Mouse (Mus musculus) liver, embryonic 15.5 days (tissue): ENCODE measurements at regions not wholly inside any gene's neighbourhood (a gene's known extent, or its start where the extent isn't known, plus 50 kb on each side); places are given as distances from the start of the nearest gene placed in this dataset.

Source experiments
- ATAC-seq: fragments of 200-750 bp; cut with Nextera tagmentation; 2 replicates; pipeline ENCODE4 v1.8.0; 2017; ENCODE audit warnings: moderate number of reproducible peaks, mild to moderate bottlenecking, moderate library complexity; ENCODE audit not compliant: insufficient read depth
- H3K27ac ChIP-seq: fragments of 300-500 bp; sonication (generic); replicated peaks from 2 replicates; pipeline ENCODE4 v1.5.1; 2015; ENCODE audit warnings: mild to moderate bottlenecking, inconsistent platforms
- H3K27me3 ChIP-seq: fragments of 300-500 bp; sonication (generic); 2 replicates; pipeline ENCODE4 v1.6.1; 2015; ENCODE audit warnings: mild to moderate bottlenecking, inconsistent platforms
- H3K36me3 ChIP-seq: fragments of 300-500 bp; sonication (generic); replicated peaks from 2 replicates; pipeline ENCODE4 v1.6.1; 2015; ENCODE audit warnings: moderate library complexity, mild to moderate bottlenecking, inconsistent platforms
- H3K4me1 ChIP-seq: fragments of 300-500 bp; sonication (generic); replicated peaks from 2 replicates; pipeline ENCODE4 v1.6.1; 2015; ENCODE audit warnings: inconsistent platforms
- H3K4me2 ChIP-seq: fragments of 300-500 bp; sonication (generic); 2 replicates; pipeline ENCODE4 v1.6.1; 2015; ENCODE audit warnings: moderate library complexity, mild to moderate bottlenecking, inconsistent platforms
- H3K4me3 ChIP-seq: fragments of 300-500 bp; sonication (generic); replicated peaks from 2 replicates; pipeline ENCODE4 v1.5.1; 2015; ENCODE audit warnings: mild to moderate bottlenecking, inconsistent platforms
- H3K9ac ChIP-seq: fragments of 300-500 bp; sonication (generic); 2 replicates; pipeline ENCODE4 v1.6.1; 2015; ENCODE audit warnings: moderate library complexity, mild to moderate bottlenecking, inconsistent platforms
- H3K9me3 ChIP-seq: fragments of 300-500 bp; sonication (generic); replicated peaks from 2 replicates; pipeline ENCODE4 v1.6.1; 2016; ENCODE audit warnings: inconsistent platforms
- WGBS: fragments of 180-500 bp; shearing (Covaris S2); methylation state at CpG from one replicate; pipeline ENCODE4 v1.1.7; 2015; ENCODE audit warnings: mixed read lengths; ENCODE audit not compliant: insufficient replicate concordance; 5-methylcytosine and 5-hydroxymethylcytosine counted together

- Histone ChIP-seq H3K9ac (no peak overlapping the region), H3K4me3 (no peak overlapping the region), H3K4me1 (no peaks in the 10 kb centered on the region), H3K9me3 (no peaks in the 10 kb centered on the region), H3K4me2 (no peak overlapping the region), H3K27ac (no peak overlapping the region), H3K36me3 (no peaks in the 10 kb centered on the region), H3K27me3 (no peaks in the 10 kb centered on the region)
- no peak for ATAC-seq
- WGBS: 75% methylated on average over 2 of the region's 2 CpGs
Measured at GRCm38 (mm10) chr11:32976572-32976971, 152.2 kb upstream of the Smim23 start.

DNA sequence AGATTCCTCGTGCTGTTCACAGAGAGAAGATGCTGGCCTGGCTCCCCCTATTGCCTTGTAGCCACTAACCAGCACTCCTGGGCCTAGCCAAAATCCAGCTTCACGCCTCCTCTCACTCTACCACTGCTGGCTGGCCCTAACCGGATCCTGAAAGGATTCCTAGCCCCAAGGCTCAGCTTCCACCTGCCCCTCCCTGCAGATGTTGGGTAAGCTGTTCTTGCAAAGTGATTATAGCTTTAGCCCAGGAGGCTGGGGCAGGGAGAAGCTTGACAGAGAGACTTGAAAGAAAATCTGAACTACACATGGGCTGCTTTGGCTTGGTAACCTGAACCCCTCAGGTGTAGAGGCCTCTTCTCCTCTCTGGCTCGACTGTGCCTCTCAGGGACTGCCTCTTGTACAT is 149.0 kb upstream of the Smim23 start:
- H3K9me3 ChIP-seq: no peaks in the 10 kb centered on the region
- no peak overlapping the region for H3K4me3 ChIP-seq
- ATAC-seq: no peak
- no peak overlapping the region for H3K4me2 ChIP-seq
- 42% methylated on average over 4 of the region's 4 CpGs for WGBS
- H3K27ac ChIP-seq: no peak overlapping the region
- no peaks in the 10 kb centered on the region for H3K36me3 ChIP-seq
- no peaks in the 10 kb centered on the region for H3K27me3 ChIP-seq
- H3K9ac ChIP-seq: no peak overlapping the region
- H3K4me1 ChIP-seq: no peaks in the 10 kb centered on the region

GRCm38 (mm10) chr11:32965418-32965817 is 141.0 kb upstream of the Smim23 start:
- WGBS: 62% methylated on average over 2 of the region's 2 CpGs

GRCm38 (mm10) chr11:32963625-32964293 is 139.4 kb upstream of the Smim23 start:
- 60% methylated on average over 6 of the region's 6 CpGs for WGBS
- no peaks in the 10 kb centered on the region for H3K36me3 ChIP-seq
- H3K27me3 ChIP-seq: no peaks in the 10 kb centered on the region
- no peaks in the 10 kb centered on the region for H3K9me3 ChIP-seq
- no peak for ATAC-seq
- no peak overlapping the region for H3K9ac ChIP-seq
- H3K27ac ChIP-seq: no peak overlapping the region
- no peak overlapping the region for H3K4me2 ChIP-seq
- H3K4me3 ChIP-seq: no peak overlapping the region
- no peaks in the 10 kb centered on the region for H3K4me1 ChIP-seq

More at GRCm38 (mm10) chr11:32965418-32965817, 141.0 kb upstream of the Smim23 start:
- Histone ChIP-seq H3K27ac (no peak overlapping the region), H3K4me3 (no peak overlapping the region), H3K36me3 (no peaks in the 10 kb centered on the region), H3K4me2 (no peak overlapping the region), H3K27me3 (no peaks in the 10 kb centered on the region), H3K4me1 (no peaks in the 10 kb centered on the region), H3K9ac (no peak overlapping the region), H3K9me3 (no peaks in the 10 kb centered on the region)
- ATAC-seq: no peak

DNA sequence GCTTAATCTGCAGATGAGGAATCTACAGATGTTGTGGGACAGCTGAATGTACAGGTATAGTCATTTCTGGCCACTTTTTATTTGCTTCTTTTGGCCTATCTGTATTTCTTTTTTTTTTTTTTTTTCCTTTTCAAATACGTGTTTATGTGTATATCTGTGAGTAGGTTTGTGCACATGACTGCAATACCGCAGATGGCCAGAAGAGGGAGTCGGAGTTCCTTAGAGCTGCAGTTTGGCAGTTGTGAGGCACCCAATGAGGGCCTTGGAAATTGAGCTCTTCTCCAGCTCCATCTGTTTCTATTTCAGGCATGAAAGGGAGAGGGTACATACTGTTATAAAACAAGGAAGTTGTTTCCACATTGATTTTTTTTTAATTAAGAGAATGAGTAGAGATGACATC is 137.2 kb upstream of the Smim23 start:
- H3K36me3 ChIP-seq: no peaks in the 10 kb centered on the region
- H3K4me3 ChIP-seq: no peak overlapping the region
- H3K4me1 ChIP-seq: no peaks in the 10 kb centered on the region
- no peak overlapping the region for H3K4me2 ChIP-seq
- H3K9ac ChIP-seq: no peak overlapping the region
- WGBS: 57% methylated on average over 3 of the region's 3 CpGs
- no peaks in the 10 kb centered on the region for H3K9me3 ChIP-seq
- no peak overlapping the region for H3K27ac ChIP-seq
- ATAC-seq: no peak
- H3K27me3 ChIP-seq: no peaks in the 10 kb centered on the region

DNA sequence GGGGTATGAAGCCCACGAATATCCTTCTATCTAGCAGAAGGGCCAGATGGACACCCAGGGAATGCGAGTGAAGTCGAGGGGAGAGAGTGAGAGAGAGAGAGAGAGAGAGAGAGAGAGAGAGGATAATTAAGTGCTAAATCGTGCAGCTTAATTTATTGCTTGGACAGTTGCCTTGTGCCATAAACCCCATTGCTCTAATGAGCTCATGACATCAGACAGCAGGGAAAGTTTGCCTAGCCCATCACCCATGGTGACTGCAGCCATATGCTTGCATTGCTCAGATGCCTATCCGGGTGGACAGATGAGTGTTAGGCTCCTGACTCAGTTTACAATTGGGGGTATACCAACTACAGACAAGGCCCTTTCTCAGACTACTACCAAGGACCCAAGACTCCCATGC is 134.6 kb upstream of the Smim23 start:
- Histone ChIP-seq H3K9me3 (no peaks in the 10 kb centered on the region), H3K4me2 (no peak overlapping the region), H3K4me1 (no peaks in the 10 kb centered on the region), H3K27ac (no peak overlapping the region), H3K36me3 (no peaks in the 10 kb centered on the region), H3K4me3 (no peak overlapping the region), H3K9ac (no peak overlapping the region), H3K27me3 (no peaks in the 10 kb centered on the region)
- 53% methylated on average over 5 of the region's 5 CpGs for WGBS
- no peak for ATAC-seq

GRCm38 (mm10) chr11:32956993-32957392 is 132.6 kb upstream of the Smim23 start:
- ATAC-seq: no peak
- no peak overlapping the region for H3K27ac ChIP-seq
- H3K4me3 ChIP-seq: no peak overlapping the region
- H3K4me1 ChIP-seq: no peaks in the 10 kb centered on the region
- H3K9ac ChIP-seq: no peak overlapping the region
- 33% methylated on average over 7 of the region's 7 CpGs for WGBS
- H3K4me2 ChIP-seq: no peak overlapping the region
- H3K27me3 ChIP-seq: no peaks in the 10 kb centered on the region
- no peaks in the 10 kb centered on the region for H3K9me3 ChIP-seq
- H3K36me3 ChIP-seq: no peaks in the 10 kb centered on the region

- no peak overlapping the region for H3K27ac ChIP-seq
- no peak for ATAC-seq
- no peak overlapping the region for H3K9ac ChIP-seq
- no peaks in the 10 kb centered on the region for H3K27me3 ChIP-seq
- no peaks in the 10 kb centered on the region for H3K4me1 ChIP-seq
- no peaks in the 10 kb centered on the region for H3K36me3 ChIP-seq
- H3K4me3 ChIP-seq: no peak overlapping the region
- no peaks in the 10 kb centered on the region for H3K9me3 ChIP-seq
- no peak overlapping the region for H3K4me2 ChIP-seq
Measured at GRCm38 (mm10) chr11:32952271-32952670, 127.9 kb upstream of the Smim23 start.

- WGBS: 45% methylated on average over 4 of the region's 4 CpGs
- H3K9ac ChIP-seq: no peak overlapping the region
Measured at GRCm38 (mm10) chr11:32948132-32948531, 123.7 kb upstream of the Smim23 start.

DNA sequence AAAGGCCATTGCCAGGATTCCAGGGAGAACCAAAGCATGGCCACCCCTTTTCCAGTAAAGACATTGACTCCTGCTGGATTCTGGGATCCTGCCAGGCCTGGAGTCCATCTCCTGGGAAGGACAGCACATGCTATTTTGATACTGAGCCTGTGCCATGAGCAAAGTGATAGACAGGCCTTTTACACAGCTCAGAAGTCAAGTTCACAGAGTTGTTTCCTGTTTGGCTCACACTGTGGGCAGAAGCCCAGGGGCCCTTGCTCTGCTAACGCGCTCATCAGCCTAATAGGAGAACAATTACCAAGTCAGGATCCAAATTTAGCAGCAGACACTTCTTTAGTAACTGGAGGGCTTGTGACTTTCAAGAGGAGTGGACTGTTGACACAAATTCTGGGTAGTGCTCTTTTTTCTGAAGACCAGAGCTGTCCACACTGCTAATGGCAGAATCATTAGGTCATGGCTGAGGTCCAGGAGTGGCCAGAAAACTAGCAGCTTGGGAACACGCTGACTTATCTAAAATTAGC is 122.1 kb upstream of the Smim23 start:
- H3K9ac ChIP-seq: no peak overlapping the region
- WGBS: 23% methylated on average over 3 of the region's 3 CpGs
- H3K4me1 ChIP-seq: no peaks in the 10 kb centered on the region
- H3K4me3 ChIP-seq: no peak overlapping the region
- no peak overlapping the region for H3K27ac ChIP-seq
- no peak for ATAC-seq
- no peaks in the 10 kb centered on the region for H3K27me3 ChIP-seq
- H3K9me3 ChIP-seq: no peaks in the 10 kb centered on the region
- no peaks in the 10 kb centered on the region for H3K36me3 ChIP-seq
- H3K4me2 ChIP-seq: no peak overlapping the region

More at GRCm38 (mm10) chr11:32948132-32948531, 123.7 kb upstream of the Smim23 start:
- Histone ChIP-seq H3K4me3 (no peak overlapping the region), H3K9me3 (no peaks in the 10 kb centered on the region), H3K27me3 (no peaks in the 10 kb centered on the region), H3K27ac (no peak overlapping the region), H3K4me1 (no peaks in the 10 kb centered on the region), H3K4me2 (no peak overlapping the region), H3K36me3 (no peaks in the 10 kb centered on the region)
- no peak for ATAC-seq

DNA sequence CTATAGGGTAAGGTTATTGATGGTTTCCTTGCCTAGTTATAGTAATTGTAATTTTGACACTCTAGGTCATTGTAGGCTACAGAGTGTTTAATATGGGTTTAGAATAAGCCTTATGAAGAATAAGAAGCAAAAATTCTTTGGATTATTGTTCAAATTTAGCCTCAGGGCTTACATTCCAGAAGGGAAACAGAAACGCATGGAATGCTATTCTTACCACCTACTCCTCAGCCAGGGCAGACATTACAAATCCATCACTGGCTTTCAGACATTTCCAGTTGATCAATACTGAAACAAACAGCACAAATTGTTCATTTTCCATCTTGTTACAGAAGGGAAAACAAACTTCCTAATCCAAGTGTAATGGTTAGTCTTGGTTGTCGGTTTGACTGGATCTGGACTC is 120.7 kb upstream of the Smim23 start:
- Histone ChIP-seq H3K27ac (no peak overlapping the region), H3K4me1 (no peaks in the 10 kb centered on the region), H3K9me3 (no peaks in the 10 kb centered on the region), H3K36me3 (no peaks in the 10 kb centered on the region), H3K9ac (no peak overlapping the region), H3K4me2 (no peak overlapping the region), H3K4me3 (no peak overlapping the region), H3K27me3 (no peaks in the 10 kb centered on the region)
- ATAC-seq: no peak
- 47% methylated on average over 2 of the region's 2 CpGs for WGBS
